Mouse (Mus musculus) spleen, adult 2 months (tissue): ENCODE data around the gene Med29.

ENCODE experiments used
- CTCF ChIP-seq: fragments of 200-500 bp; IDR thresholded peaks from 2 replicates; pipeline ENCODE4 v1.5.1; 2011; ENCODE audit warnings: mild to moderate bottlenecking, inconsistent platforms; ENCODE audit not compliant: insufficient read depth, insufficient read length, insufficient replicate concordance; ENCODE audit errors: extremely low read depth
- POLR2A ChIP-seq: fragments of 200-500 bp; IDR thresholded peaks from 2 replicates; pipeline ENCODE4 v1.6.1; 2011; ENCODE audit warnings: low read depth, low read length, inconsistent platforms

DNA sequence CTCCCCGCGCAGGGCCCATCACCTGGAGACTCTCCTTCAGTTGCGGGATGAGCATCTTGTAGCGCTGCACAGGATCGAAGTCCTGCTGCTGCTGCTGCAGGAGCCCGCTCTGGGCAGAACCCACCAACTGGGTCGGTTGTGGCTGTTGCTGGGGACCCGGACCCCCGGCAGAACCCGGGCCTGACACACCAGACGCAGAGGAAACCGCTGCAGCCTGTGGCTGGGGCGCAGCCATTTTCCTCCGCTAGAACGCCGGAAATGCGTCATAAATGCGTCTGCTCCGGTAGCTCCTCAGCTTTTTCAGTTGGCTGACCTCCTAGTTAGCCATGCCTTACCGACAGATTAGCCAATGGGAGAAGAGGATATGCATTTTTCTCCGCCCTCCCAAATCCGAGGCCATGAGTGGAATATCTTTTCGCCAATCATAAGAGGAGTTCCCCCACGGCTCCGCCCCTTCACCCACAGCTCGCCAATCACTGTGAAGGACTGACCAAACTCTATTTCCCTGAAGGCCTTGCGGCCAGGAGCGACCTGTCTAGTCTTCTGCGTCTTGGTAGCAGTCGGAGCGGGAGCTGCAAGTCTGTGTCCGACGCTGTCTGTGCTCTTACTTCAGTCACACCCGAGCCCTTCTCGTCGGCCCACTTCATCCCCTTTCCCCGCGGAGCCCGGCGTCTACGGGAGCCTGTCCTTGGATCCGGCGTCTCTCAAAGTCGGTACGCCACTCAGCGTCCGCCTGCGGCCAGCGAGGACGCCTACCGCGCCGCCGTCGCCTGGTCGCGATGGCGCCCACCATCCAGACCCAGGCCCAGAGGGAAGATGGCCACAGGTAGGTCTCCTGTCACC, at the start of gene Med29, which contains the start of gene Paf1:
- peak; percentile 96 for TF ChIP-seq POLR2A
- no peak for TF ChIP-seq CTCF
